Mouse (Mus musculus) urinary bladder, postnatal 4 days (tissue): ENCODE results near the gene Ferd3l.

ENCODE experiments used
- DNase-seq, 2 experiments: peaks; one replicate each; pipeline ENCODE4 v3.0.0; 2021 to 2022; ENCODE audit warnings: low spot score in 2 of 2

The Ferd3l gene

GRCm38 (mm10) chr12:33928331-33929192 is at the start of gene Ferd3l:
Gene Ferd3l, plus strand, starts transcription at chr12:33928425.
- DNase-seq: no peak

- no peak for DNase-seq
These were observed 34.3 kb upstream of the Ferd3l start for GRCm38 (mm10) chr12:33893956-33894355.

DNA sequence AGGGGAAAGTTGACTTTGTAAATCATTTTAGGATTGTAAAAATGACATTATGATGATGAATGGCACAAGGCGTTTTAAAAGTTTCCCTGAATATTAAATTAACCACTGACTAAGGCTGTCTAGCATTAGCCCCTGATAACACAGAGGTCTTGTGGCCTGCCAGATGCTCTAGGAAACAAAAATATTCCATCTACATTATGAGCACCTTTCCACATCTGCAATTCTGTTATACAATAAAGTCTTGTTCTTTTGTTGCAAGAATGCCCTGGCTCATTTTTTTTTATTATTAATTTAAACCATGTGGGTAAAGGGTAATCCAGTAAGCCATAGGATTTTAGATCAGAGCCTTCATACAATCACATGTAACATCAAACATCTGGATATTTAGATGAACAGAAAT is 33.6 kb upstream of the Ferd3l start:
- no peak for DNase-seq

DNA sequence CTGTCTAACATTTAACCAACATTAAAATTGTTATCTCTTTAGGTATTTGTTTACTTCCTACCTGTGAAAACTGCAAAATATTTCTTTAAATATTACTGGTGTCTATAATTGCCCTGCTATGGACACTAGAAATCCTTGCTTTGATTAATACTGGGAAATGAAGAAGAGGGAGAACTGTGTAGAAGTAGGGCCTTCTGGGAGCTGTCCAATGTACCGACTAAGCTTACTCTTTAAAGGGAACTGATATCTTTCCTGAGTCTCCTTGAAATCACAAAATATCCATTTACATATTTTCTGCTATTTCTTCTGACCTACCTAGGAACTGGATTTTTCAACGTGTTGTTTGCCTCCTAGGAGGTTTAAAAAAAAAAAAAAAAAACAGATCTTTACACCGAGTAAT is 1.5 kb upstream of the Ferd3l start:
- DNase-seq: no peak

GRCm38 (mm10) chr12:33927334-33928098 is 709 bp upstream of the Ferd3l start:
- DNase-seq: no peak

GRCm38 (mm10) chr12:33952843-33953242 is 24.6 kb downstream of the Ferd3l start:
- no peak for DNase-seq

DNA sequence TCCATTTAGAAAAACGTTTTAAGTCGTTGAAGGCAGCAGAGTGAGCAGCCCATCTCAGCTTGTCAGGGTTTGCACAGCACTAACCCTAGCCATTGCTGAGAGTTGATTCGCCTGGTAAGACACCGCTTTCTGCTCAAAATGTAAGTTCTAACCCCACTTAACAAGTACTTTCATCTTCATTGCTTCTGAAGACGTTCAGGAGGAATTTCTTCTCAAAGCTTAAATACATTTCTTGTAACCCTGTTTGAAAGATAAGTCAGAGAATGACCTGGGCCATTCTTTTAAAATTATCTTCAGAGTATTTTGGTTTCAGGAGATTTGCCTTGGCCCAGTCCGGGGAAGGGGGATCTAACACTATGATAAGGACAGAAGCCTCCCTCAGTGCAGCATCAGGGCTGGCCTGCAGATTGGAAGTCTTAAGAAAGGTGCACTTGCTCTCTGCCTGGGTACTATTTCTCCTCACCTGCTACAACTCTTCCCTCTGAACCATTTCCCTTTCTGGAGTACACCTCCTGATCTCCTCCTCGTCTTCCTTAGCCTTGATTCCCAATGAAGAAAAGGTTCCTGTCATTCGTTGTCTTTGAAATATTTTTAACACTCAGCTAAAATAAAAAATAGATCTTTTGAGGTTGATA is 26.8 kb downstream of the Ferd3l start:
- no peak for DNase-seq

GRCm38 (mm10) chr12:33955606-33956295 is 27.5 kb downstream of the Ferd3l start:
- peak in 1 of 2 experiments; percentile 60 for DNase-seq

GRCm38 (mm10) chr12:33956576-33957399 is 28.6 kb downstream of the Ferd3l start:
- DNase-seq: no peak

DNA sequence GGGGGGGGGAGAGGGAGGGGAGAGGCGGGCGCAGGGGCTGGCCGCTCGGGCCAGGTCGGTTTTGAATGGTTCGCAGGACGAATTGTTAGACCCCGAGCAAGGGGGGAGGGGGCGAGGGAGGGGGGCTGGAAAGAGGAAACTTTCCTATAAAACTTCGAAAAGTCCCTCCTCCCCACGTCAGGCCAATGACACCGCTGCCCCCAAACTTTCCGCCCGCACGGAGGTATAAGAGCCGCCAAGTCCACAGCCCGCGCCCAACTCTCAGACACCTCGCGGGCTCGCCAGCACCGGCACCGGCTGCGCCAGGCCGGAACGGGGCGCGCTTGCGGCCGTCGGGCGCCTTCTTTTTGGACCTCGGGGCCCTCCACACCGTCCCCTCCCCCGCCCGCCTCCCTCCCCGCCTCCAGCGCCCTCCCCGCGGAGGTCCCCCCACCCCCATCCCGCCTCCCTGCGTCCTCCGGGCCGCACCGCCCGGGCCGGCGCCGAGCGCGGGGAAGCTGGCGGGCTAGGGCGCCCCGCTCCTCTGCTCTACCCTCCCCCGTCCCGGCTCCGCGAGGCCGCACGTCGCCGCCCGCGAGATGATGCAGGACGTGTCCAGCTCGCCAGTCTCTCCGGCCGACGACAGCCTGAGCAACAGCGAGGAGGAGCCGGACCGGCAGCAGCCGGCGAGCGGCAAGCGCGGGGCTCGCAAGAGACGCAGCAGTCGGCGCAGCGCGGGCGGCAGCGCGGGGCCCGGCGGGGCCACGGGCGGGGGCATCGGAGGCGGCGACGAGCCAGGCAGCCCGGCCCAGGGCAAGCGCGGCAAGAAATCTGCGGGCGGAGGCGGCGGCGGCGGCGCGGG is 29.4 kb downstream of the Ferd3l start, which contains the start of gene Twist1:
Gene Twist1, plus strand, starts transcription at position 272 of the 841 bp plus-strand sequence.
- DNase-seq: peak; percentile 78

DNA sequence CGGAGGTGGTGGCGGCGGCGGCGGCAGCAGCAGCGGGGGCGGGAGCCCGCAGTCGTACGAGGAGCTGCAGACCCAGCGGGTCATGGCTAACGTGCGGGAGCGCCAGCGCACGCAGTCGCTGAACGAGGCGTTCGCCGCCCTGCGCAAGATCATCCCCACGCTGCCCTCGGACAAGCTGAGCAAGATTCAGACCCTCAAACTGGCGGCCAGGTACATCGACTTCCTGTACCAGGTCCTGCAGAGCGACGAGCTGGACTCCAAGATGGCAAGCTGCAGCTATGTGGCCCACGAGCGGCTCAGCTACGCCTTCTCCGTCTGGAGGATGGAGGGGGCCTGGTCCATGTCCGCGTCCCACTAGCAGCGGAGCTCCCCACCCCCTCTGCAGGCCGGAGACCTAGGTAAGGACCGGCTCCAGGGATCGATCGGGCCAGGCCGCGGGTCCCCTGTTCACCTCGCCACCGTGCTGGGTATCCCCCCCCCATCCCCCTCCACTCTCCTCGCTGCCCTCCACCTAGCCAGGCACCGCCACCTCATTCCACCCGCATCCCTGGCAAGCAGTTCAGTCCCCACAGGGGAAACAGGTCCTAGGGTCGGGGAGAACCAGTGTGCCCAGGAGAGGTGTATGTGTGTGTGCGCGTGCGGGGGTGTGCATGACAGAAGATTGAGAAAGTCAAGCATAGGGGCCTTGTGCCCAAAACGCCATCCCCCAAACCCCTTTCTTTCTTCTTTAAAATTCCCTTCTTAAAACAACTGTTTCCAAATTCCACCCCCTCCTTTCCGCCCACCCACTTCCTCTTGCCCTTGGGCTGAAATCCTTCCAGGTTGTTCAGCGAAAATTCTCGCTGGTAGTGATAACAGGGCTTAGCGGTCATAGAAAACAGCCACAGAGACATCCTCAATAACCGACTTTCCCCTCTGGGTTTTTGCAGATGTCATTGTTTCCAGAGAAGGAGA is 30.3 kb downstream of the Ferd3l start:
- DNase-seq: no peak

- DNase-seq: no peak
These were observed 31.0 kb downstream of the Ferd3l start for GRCm38 (mm10) chr12:33959206-33959605.

DNA sequence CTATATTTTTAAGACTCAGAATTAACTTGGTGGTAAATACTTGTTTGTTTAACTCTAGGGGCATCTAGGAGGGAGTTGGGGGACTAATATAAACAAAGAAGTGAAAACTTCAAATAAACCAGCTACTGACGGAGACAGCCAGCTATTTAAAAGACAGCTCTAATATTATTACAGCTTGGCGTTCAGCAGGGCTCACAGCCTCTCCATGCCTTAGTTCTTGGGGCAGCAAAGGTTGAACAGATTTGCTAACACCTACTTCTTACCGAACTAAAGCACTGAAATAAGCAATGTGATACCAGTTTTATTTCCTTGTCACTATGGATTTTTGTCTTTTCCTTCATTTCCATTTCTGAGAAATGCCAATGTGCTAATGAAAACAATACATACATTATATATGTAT is 31.6 kb downstream of the Ferd3l start:
- DNase-seq: no peak

- DNase-seq: no peak
These were observed 32.8 kb downstream of the Ferd3l start for GRCm38 (mm10) chr12:33961013-33961412.

DNA sequence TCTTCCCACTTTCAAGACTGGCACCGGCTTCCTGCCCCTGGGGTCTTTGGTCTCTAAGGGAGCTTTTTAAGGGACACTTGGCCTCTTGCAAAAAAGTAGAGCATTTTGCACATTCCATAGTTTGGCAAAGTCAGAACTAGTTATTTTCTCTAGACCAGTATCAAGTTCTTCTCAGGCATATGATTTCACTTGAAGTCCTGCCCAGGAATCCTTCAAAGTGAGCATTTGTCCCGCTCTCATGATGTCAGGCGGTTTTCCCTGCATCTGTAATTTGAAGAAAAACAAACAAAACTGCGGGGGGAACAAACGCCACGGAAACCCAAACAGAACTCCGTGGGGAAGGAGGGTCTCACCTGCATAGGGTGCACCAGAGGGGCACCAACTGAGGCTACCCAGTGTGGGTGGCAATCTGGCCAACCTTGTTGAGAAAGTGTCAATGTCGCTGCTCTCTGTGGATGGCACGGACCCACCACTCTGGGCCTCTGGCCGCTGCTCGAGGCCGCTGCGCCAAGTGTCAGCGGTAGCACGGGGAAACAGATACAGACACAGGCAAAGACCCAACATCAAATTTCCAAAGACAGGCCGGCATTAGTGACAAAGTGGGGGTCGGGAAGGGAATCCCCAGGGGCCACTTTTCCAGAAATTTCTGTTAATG is 34.0 kb downstream of the Ferd3l start:
- no peak for DNase-seq

GRCm38 (mm10) chr12:33962773-33963130 is 34.5 kb downstream of the Ferd3l start:
- DNase-seq: no peak

DNA sequence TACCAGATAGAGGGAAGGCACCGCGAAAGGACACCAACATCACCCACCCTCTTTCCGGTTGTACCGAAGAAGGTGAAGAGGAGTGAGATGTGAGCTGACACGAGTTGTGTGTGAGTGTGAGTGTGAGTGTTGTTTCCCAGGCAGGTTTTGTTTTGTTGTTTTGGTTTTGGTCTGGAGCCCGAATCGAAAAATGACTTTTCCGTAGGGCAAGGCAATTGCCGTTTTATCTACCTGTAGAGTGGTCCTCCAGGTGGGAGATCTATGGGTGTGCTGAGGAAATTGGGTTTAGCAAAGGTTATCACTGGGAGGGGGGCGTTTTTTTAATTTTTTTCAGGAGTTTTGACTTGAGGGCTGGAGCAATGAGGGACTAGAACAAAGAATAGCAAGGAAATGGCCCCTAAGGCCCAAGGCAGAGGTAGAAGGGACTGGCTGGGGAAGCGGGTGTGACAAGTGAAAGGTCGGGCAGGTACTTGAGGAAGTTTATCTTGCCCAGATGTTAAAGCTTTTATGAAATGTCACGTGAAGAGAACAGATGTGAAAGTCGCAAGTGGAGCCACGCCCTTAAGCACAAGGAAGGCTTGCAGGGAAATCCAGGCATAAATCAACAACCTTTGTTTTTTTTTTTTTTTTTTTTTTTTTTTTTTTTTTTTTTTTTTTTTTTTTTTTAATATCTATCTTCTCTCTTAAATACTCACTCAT is 35.6 kb downstream of the Ferd3l start:
- no peak for DNase-seq

DNA sequence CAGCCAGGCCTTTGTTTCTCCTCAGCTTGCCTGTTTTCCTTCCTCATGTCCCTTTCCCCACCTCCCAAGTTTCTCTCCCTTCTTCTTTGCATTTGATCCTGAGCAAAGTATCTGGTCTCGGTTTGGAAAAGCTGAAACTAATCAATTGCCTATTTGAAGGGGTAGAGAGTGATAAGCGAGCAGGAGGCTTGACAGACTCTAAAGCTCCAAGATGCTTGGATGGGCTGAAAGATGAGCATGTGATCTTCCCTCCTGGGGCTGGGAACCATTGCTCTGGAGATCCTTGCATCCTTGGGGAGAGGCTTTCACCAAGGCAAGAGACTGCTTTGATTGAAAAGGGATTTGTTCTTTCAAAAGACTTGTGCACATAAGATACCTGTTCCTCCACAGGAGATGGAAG is 36.2 kb downstream of the Ferd3l start:
- DNase-seq: no peak
